Mouse (Mus musculus) G1E-ER4 (cell line): ENCODE measurements around the gene Syngap1. TPM values are rescaled to one million over a fixed set of nuclear protein-coding genes. Genes with fewer than 3 reads are reported as not detected.

Experiments
- GATA1 ChIP-seq: IDR thresholded peaks from one replicate; pipeline ENCODE4 v1.8.0; 2012; ENCODE audit warnings: low read length, inconsistent platforms
- polyA plus RNA-seq: library from polyadenylated mRNA; stranded (reverse); fragments of >175 nt; gene quantifications from 2 replicates; pipeline ENCODE4 v1.2.3, GENCODE M21; 2012

Gene Syngap1
- polyA plus RNA-seq, 1 experiment = 20.8 TPM

GRCm38 (mm10) chr17:27001889-27002288 lies 60.8 kb downstream of the Syngap1 start:
- TF ChIP-seq GATA1 = no peak

GRCm38 (mm10) chr17:27004431-27004830 lies 63.4 kb downstream of the Syngap1 start:
- TF ChIP-seq GATA1 = no peak

GRCm38 (mm10) chr17:27004903-27005485 lies 63.9 kb downstream of the Syngap1 start:
- no peak for TF ChIP-seq GATA1

GRCm38 (mm10) chr17:27005644-27006043 lies 64.6 kb downstream of the Syngap1 start:
- no peak for TF ChIP-seq GATA1

- TF ChIP-seq GATA1 = no peak
Measured at GRCm38 (mm10) chr17:27008277-27008676, 67.2 kb downstream of the Syngap1 start.

GRCm38 (mm10) chr17:27011167-27011566 lies 70.1 kb downstream of the Syngap1 start:
- TF ChIP-seq GATA1 = no peak

GRCm38 (mm10) chr17:27011998-27012672 lies 71.1 kb downstream of the Syngap1 start:
- TF ChIP-seq GATA1 = no peak

- TF ChIP-seq GATA1 = no peak
Measured at GRCm38 (mm10) chr17:27012909-27013308, 71.9 kb downstream of the Syngap1 start.

GRCm38 (mm10) chr17:27017564-27018499 lies 76.8 kb downstream of the Syngap1 start:
- no peak for TF ChIP-seq GATA1

GRCm38 (mm10) chr17:27018555-27019196 lies 77.6 kb downstream of the Syngap1 start:
- no peak for TF ChIP-seq GATA1

GRCm38 (mm10) chr17:27021076-27021475 lies 80.0 kb downstream of the Syngap1 start:
- TF ChIP-seq GATA1 = no peak

GRCm38 (mm10) chr17:27021736-27022135 lies 80.7 kb downstream of the Syngap1 start:
- TF ChIP-seq GATA1 = no peak

Other genes with a start within 250 kb of the Syngap1 start
- gene Crebrf, start 225.6 kb upstream of the Syngap1 start, polyA plus RNA-seq = 1.6 and 1.7 TPM in 2 replicates
- gene Bnip1, start 160.2 kb upstream of the Syngap1 start, polyA plus RNA-seq = 27.5 and 34.4 TPM in 2 replicates
- gene Nkx2-5, start 96.2 kb upstream of the Syngap1 start, polyA plus RNA-seq = not detected in 2 replicates
- gene Kifc5b, start 24.2 kb upstream of the Syngap1 start, polyA plus RNA-seq = 31.9 and 36.2 TPM in 2 replicates
- gene Phf1, start 8.2 kb upstream of the Syngap1 start, polyA plus RNA-seq = 16.7 and 18.8 TPM in 2 replicates
- 473 and 542 TPM in 2 replicates for gene Cuta, start 1.7 kb upstream of the Syngap1 start, polyA plus RNA-seq
- 7.7 and 12.8 TPM in 2 replicates for gene Zbtb9, start 31.9 kb downstream of the Syngap1 start, polyA plus RNA-seq
- gene Bak1, start 87.8 kb downstream of the Syngap1 start, polyA plus RNA-seq = 193 and 211 TPM in 2 replicates
- gene Itpr3, start 116.1 kb downstream of the Syngap1 start, polyA plus RNA-seq = 3.4 and 3.8 TPM in 2 replicates
- 241 and 349 TPM in 2 replicates for gene Uqcc2, start 192.7 kb downstream of the Syngap1 start, polyA plus RNA-seq
- not detected in 2 replicates for gene Ip6k3, start 226.5 kb downstream of the Syngap1 start, polyA plus RNA-seq